Mouse (Mus musculus) retina, embryonic 14.5 days (tissue): ENCODE results near the gene Naa38.
"Not testable (repeated sequence)": the region's sequence is repeated elsewhere in the genome, so short reads cannot be mapped to it uniquely, and the experiment has no call there.

Source experiments
- DNase-seq: peaks from one replicate; pipeline ENCODE4 v3.0.0-alpha.2; 2015; ENCODE audit warnings: low spot score

Naa38 gene

DNA sequence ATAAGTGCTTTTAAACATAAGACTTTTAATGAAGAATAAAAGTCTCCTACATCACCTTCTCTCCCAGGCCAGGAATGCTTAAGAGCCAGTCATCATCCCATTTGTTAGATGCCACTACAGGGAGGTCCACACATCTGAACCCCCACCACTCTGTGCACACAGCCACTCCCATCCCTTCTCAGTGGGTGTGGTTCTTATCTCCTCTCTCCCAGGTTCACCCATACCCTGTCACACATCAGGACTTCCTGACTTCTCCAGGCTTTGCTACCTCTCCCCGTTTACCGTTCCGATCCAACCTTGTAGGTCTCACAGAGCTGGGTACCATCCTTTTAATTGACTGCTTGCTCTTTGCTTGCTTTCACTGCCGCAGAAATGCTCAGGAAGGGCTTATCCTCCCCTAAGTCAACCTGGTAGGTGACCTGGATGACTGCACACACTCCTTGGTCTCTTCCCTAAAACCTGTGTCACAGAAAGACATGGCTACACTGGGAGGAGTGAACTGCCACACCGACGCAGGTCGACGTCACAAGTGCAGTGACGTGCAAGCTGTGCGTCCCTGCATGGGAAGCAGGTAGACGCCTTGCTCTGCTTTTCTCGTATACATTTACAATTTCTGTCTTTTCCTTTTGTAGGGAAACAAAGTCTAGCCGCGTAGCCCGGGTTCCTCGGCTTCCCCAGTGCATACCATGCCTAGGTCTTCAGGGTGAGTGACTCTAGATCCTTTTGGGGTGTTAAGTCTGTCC lies 21.9 kb upstream of the Naa38 start:
- DNase-seq, result no peak

DNA sequence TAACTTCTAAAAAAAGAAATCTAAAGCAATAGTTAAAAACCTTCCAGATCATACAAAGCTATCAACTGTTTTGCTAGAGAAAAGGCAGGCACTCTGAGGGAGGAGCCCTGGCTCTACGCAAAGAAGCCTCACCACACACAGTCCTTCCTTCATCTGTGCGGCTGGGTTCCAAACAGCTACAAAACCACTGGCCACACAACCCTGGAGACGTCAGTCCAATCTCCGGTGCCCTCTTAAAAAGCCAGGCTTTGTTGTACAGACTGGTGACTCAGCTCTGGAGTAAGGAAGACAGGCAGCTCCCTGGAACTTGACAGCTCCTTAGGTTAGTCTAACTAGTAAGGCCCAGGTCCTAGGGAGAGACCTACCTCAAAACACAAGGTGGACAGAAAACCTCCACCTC lies 19.6 kb upstream of the Naa38 start:
- no peak for DNase-seq

DNA sequence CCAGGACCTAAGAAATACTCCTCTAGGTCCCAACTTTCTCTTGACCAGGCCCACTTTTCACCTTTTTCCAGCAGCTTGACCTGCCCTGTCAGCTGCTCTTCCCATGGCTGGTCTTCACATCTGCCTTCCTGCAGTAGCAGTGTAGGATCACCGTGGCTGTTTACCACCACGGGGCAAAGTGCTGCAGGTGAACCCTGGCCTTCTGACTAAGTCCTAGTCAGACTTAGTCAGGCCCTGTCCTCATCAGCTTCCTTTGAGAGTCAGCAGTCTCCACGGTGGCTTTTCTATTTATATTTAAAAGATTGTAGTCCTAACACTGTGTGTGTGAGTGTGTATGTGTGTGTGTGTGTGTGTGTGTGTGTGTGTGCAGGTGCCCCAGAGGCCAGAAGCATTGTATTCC lies 17.5 kb upstream of the Naa38 start:
- DNase-seq, result no peak

DNA sequence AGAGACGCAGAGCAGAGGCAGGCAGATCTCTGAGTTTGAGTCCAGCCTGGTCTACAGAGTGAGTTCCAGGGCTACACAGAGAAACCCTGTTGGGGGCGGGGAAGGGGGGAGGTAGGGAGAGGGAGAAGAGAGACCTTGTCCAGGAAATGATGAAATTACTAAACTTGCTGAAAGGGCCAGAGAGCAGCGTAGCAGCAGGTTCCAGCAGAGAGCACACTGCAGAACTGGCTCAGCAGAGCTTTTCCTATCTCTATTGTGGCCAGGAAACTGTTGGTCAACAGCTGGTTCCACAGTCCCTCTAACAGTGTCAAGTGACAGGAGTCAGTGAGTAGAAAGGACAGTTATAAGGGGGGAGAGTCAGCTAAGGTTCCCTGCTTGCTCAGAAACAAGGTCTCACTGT lies 15.7 kb upstream of the Naa38 start:
- no peak for DNase-seq

DNA sequence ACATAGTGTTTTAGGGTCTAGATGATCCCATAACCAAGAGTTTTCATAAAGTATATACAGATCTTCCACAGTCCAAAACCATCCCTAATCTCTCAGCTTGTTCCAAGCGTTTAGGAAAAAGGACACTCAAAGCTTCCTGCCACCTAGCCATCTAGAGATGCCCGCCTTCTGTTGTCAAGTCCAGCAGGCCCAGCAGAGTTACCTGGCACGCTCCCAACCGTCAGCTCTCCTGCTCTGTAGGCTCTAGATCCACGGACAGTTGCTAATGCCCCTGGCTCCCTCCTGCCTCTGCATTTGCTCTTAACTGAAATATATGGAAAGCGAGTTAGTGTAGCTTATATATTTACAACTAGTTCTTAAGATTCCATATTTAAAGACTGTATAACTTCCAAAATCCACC lies 13.9 kb upstream of the Naa38 start:
- no peak for DNase-seq

DNA sequence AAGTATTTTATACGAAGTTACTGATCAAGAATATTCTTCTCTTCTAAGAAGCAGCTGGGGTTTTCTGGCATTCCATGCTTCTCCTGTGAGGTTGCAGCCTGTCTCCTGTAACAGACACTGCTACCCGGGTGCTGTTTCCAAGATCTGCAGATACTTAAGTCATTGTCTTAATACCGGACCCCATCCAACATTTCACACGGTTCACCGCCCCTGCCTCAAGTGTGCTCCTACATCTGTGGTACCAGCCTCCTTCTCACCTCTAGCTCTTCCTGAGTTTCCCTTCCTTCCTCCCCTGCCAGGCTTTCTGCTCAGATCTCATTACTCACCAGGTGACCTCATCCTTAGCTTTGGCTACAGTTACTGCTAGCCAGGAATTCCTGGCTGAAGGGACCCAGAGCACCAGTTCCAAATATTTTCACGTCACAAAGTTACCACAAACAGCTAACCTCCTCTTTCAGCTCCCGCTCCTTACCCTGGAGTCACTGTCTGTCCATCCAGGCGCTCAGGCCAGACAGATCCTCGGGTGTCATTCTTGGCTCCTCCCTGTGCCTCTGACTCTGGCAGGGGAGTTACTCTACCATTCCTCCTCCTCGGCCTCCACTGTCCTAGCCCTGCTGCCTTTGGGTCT lies 12.7 kb upstream of the Naa38 start:
- no peak for DNase-seq

DNA sequence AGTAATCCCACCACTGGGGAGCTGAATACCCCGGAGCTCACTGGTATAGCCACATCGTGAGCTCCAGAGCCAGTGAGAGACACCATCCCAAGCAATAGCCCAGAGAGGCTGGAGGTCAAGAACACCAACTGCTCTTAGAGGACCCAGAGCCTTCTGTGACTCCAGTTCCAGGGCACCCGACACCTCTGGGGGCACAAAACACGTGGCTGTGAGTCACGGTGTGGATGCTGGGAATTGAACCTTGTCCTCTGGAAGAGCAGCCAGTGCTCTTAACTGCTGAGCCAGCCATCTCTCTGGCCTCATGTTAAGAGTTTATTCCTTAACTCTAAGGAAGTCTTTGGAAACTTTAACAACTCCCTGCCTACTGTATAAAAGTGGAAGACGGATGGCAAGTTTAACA lies 10.3 kb upstream of the Naa38 start:
- no peak for DNase-seq

DNA sequence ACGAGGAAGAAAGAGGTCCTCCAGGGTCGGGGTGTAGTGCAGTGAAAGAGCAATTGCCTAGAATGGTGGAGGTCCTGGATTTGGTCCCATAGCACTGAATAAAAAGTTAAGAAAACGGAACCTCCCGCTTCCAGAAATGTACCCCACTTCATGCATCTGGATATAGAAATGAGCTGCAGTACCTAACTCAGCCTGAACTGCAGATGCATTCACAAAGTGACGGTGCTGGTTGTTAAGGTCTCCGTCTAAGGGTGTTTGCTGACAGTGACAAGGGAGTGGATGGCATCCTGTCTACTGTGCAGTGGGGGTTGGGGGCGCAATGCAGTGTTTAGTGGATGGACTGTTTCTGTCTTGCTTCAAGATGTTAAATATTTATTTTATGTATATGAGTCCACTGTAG lies 8.5 kb upstream of the Naa38 start:
- DNase-seq, result no peak

DNA sequence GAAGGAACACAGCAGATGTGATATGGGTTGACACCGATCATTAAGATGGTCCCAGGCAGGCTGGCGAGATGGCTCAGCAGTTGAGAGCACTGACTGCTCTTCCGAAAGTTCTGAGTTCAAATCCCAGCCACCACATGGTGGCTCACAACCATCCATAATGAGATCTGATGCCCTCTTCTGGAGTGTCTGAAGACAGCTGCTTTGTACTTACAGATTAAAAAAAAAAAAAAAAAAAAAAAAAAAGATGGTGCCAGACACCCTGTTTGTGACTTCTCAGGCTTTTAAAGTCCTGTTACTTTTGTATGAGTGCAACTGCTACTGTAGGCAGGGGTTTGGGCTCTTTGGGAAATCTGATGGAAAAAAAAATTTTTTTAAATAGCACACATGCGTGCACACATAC lies 6.6 kb upstream of the Naa38 start:
- no peak for DNase-seq

DNA sequence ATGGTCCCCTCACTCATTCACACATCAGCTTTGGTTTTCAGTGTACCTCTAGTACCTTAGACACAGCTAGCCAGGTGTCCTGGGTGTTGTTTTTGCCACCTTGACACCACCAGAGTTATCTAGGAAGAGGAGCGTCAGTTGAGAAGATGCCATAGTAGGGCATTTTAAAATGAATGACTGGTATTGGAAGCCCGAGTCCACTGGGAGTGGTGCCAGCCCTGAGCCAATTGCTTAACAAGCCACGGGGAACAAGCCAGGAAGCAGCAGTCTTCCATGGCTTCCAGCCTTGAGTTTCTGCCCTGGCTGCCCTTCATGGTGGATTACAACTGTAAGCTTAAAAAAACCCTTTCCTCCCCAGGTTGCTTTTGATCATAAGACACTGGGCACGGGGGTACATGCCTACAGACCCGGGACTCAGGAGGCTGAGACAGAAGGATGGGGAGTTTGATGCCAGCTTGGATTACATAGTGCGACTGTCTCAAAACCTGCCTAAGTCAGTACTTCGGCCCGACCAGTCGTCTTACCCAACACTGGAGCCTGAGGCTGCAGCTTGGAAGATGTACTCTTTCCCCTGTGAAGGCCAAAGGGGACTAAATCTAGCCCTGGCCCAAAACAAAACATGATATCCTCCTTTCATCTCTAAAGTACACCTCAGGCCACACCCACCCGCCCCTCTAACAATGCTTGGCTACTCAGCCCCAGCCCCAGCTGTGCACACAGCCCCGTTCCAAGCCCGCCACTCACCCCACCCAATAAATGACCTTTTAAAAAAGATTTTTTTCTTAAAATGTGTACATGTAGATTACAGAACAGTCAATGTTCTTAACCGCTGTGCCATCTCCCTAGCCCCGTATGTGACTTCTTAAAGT lies 5.5 kb upstream of the Naa38 start:
- DNase-seq, result no peak

DNA sequence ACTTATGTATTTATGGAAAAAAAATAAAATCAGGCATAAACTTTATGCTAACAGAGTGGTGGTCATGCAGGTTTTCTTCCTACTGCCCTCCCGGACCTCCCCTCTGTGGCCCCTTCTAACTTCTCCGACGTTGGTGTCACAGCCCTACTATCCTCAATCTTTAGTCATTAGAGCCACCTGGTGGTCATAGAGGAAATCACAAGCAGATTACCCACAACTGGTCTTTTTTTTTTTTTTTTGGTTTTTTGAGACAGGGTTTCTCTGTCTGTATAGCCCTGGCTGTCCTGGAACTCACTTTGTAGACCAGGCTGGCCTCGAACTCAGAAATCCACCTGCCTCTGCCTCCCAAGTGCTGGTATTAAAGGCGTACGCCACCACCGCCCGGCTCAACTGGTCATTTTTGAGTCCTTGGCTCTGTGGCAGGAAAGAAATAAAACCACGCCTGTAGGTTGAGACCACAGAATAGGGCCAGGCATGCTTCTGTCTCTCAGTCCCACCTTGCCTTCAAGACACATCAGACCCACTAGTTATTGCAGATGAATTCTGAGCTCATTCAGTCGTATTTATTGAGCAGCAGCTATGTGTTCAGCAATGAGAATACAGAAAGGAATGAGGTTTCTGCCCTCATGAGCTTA lies 4.8 kb upstream of the Naa38 start:
- peak; percentile 92 for DNase-seq

DNA sequence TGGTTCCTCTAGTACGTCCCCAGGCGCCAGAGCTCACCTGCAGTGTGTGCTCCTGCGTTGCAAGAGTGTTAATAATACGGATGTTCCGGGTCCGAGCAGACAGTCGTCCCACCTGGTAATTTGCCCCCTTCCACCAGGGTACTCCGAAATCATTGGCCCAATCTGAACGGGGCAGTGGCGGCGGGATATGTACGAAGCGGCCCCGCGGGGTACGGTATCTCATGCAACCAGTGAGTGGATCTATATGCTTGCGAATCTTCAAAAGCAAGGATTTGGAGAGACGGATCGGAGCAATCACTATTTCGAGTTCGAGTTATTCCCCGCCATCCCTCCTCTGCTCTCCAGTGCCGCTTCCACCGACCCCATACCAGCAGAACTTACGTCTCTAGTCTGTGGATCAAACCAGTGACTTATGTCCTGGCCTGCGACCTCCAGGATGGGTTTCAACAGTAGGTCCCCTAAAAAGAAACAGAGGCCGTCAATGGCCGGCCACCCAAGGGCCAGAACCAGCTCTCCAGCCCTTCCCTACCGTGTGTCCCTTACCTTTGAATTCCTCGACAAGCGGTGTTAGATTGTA lies 608 bp upstream of the Naa38 start:
- not testable (repeated sequence) for DNase-seq

DNA sequence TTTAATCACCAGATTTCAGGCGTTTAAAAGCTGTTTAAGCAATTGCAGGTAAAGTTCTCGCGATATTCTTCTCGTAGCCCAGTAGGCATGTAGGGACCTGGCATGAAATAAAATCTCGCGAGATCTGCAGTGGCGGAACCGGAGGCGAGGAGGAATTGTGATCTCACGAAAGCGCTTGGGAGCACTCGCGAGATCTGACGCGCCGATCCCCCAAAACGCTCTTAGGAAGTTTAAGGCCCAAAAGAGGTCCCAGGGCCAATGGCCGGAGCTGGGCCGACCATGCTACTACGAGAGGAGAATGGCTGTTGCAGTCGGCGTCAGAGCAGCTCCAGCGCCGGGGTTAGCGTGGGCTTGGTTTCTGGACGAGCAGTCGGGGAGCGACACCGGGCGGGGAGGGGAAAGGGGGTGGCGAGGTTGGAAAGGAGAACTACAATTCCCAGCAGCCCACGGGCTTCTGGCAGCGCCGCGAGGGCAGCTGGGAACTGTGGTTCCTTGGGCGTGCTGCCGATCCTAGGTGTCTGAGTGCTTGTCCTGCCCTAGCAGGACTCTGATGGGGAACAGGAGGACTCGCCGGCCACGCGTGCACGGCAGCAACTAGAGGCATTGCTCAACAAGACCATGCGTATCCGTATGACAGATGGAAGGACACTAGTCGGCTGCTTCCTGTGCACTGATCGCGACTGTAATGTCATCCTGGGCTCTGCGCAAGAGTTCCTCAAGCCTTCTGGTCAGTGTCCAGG lies 517 bp downstream of the Naa38 start:
- DNase-seq, result peak; percentile 100

DNA sequence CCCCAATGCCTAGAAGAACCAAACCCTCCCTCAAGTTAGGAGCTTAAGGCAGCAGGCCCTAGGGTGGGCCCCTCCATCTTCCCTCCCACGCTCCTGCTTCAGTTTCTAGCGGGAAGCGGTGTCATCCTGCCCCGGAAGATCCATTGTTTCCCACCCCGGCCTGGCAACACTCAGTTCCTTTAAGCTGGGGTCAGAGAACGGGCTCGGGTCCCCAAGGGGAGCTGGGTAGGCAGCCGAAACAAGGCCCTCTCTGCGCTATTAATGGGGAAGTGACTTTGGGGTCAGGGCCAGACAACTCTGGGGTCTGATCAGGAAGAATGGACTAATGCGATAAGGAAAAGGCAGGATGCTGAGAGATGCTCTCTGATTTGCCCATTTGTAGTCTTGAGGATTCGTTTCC lies 1.5 kb downstream of the Naa38 start:
- DNase-seq, result peak; percentile 20

DNA sequence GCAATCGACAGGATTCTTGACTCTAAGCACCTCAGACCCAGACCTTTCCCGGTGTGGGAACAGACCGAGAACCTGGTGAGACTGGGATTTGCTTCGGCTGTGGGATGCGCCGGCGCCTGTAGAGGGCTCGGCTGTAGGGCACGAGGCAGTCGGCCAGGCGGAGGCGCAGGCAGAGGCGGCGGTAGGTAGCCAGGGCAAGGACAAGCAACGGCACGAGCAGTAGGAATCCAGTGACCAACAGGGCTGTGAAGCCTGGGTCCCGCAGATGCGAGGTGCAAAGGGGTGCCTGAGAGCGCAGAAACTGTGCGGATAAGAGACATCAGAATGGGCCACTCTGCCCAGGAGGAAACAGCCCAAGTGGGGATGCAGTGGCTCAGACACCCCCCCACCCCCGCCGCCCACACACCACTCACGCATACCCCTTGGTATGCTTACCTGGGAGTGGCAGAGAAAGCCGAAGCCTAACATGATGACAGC lies 2.3 kb downstream of the Naa38 start:
- peak; percentile 41 for DNase-seq

DNA sequence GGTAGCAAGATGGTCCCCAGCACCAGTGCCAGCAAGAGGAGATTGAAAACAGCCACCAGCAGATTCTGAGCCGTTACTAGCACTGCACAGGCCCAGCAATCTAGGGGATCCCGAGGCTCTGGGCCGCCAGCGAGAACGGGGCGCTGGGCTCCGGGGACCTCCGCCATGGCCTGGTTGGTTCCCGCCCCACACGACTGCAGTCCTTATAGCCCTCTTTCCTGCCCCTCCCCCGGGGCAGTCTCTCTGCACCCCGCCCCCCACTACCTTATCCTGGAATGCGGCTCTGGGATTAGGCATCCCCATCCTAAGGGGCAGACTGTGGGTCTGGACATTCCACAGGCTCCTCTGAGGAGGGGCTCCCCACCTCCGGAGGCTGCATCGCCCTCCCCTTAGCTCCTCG lies 2.8 kb downstream of the Naa38 start, which contains the start of gene Tmem88:
Gene Tmem88 (minus strand): TSS at position 176 of the 400 bp plus-strand sequence.
- DNase-seq, result peak; percentile 27

DNA sequence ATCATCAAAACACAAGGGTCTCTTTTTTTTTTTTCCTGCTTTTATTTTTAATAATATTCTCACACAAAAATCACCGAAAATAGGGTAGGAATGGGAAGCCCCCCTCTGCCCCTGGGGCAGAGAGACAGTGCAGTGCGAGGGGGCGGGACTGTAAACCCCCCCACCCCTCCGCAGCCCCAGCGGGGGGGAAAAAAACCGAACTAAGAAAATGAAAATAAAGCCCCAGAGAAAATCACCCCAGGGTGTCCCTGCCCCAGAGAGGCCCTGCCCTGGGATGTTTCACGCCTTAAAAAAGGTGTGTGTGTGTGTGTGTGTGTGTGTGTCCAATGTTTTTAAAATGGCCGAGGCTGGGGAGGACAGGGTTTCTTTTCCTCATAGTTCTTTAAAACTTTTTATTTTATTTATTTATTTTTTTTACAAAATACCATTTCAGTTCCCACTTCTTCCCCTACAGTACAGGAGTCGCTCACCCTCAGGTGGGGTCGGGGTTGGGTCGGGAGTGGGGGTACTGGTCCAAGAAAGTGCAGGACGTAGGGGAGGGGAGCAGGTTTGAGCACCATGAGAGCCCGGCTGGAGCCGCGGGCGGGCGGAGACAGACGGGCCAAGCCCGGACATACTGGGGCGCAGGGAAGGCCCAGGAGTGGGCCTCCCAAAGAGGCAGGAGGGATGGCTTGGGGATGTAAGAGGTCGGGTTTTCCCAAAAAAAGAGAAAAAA lies 3.4 kb downstream of the Naa38 start:
- DNase-seq, result peak; percentile 15

DNA sequence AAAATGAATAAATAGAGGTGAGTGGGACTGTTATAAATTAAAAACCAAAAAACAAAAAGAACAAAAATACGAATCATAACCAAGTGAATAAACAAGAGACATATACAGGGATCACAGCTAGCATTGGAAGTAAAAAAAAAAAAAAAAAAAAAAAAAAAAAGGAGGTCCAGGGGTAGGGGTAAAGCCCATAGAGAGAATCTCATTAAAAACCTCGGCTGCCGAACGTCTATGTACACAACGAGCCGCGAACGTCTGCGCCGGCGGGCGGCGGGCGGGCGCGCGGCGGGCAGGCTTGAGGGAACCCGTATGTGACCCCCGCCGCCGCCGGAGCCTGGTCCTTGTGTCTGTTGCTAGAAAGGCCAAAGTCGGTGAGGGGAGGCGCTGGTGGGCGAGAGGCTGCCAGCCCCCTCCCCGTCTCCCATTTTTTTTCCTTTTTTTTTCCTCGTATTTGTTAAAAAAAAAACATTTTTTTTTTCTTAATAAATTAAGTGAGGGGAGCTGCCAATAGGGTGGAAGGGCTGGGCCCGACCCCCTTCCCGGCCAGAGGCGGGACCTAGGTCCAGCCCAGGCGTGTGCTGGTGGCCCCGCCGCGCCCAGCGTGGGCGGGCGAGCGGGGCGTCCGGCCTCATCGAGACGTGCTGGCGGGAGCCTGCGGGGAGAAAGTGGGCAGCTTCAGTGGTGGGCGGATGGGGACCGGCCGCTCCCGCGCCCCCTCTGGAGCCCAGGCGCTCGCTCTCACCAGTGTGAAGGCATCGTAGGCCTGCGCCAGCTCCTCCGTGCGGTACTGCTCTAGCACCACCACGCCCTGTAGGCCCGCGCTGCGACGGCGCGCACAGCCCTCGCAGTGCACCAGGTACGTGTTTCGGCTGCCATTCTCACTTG lies 4.2 kb downstream of the Naa38 start:
- DNase-seq, result peak; percentile 27

DNA sequence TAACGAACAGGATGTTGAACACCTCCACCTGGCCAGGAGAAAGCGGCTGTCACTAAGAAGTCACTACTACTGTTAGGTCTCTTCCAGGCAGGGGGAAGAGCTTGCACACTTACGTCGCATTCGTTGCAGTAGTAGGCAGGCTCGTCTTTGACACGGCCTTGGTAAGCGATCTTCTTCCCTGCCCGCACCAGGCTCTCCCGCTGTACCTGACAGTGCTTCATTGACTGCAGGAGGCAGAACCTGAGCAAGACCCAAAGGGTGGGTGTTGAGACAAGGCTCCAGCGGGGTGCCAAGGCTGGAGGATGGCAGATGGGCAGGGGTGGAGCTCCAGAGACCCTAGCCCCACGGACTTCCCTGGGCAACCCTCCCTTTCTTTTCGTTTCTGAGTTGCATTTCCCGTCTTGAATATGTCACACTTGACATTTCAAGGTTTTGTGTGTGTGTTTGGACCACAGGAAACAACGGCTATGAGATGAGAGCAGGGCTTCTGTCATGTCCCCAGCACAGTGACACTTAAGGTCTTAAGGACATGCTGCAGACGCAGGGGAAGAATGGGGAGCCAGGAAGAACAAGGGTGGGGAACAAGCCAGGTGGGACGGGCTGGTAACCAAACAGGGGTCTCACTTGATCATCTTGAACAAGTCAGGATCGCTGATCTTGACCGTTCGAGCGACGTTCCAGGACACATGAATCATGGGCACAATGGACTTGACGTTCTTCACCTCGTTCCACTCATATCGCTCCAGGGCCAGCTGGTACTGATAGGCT lies 5.0 kb downstream of the Naa38 start:
- no peak for DNase-seq
